Mouse (Mus musculus) R1 (cell line): ENCODE measurements at regions not wholly inside any gene's neighbourhood (a gene's known extent, or its start where the extent isn't known, plus 50 kb on each side); places are given as distances from the start of the nearest gene placed in this dataset.

Experiments
- DNase-seq: peaks from one replicate; pipeline ENCODE4 v3.0.0-alpha.2; 2018; ENCODE audit warnings: low read depth, low spot score

GRCm38 (mm10) chr7:121589088-121589605, 117.9 kb downstream of the Usp31 start:
- DNase-seq, result no peak

GRCm38 (mm10) chr7:121587713-121588112, 119.3 kb downstream of the Usp31 start:
- DNase-seq, result no peak

DNA sequence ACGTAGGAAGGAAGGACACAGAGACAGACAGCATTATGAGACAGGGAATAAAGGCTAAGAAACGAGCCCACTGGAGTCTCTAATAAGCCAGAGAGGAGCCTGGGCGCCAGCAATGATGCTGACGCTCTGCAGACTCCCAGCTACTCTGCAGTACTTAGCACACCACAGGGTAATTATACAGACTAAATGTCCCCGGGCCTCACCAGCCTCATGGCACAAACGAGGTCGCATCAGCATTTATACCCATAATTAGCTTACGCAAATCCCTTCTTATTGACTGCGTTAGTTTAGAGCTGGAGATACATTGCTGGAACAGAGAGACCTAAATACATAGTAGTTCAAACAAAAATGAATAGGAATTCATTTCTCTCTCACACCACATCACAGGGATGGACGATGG, 121.3 kb downstream of the Usp31 start:
- no peak for DNase-seq

DNA sequence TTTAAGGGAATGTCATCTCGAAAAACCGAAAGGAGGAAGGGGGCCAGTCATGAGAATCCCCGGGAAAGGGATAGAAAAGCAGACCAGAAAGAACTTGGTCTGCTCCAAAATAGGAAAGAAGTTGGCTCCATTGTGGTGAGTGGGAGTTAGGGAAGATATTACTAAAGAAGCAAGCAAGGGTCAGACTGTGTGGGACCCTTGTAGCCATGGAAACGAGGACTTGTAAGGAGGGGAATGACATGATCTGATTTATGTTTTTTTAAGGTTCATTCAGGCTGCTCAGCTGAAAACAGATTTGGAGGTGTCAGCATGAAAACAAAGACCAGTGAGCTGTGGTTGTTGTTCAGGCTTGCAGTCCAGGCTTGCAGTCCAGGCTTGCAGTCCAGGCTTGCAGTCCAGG, 127.6 kb downstream of the Usp31 start:
- DNase-seq, result no peak

DNA sequence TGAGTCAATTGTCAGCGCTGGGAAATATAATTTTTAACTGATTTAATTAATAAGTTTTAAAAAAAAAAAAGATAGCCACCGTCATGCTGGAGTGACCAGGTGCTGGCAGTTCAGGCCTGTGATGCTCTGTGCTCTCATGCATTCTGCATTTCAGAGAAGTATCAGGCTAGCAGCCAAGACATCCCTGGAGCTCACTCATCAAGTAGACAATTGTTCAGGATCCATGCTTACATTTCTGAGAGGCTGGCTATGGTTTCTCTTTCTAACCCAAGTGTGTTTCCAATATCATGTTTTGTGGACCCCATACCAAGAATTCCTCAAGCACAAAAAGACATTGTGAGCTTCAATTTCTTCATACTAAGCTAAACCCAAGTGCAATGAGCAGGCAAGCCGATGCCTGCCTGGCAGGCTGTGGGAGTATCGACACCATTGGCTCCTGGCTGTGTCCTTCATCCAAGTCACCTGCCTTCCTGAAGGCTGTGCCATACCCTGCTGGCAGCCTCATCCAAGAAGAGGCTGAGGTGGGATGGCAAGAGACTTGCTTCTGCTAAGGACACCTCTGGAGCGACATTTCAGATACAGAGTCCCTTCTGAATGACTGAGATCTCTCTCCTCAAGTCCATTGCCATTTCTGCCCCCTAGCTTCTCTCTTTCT, 134.2 kb downstream of the Usp31 start:
- DNase-seq, result no peak

DNA sequence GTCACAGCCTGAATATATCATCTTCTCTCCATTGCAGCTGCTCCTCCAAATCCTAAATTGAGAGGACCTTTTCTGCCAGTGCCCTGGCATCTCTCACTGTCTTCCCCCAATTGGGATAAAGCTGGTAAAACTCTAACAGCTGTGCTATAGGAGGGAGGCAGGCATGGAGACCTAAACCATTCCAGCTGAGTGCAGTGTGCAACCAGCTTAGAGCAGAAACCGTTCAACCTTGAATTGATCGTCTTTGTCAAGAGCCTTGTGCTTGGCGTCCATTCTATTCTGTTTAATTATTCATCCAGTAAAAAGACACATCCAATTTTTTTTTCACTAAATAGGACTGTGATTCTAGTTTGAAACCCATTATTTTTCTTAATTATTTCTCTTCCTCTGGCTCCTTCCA, 135.3 kb downstream of the Usp31 start:
- no peak for DNase-seq

DNA sequence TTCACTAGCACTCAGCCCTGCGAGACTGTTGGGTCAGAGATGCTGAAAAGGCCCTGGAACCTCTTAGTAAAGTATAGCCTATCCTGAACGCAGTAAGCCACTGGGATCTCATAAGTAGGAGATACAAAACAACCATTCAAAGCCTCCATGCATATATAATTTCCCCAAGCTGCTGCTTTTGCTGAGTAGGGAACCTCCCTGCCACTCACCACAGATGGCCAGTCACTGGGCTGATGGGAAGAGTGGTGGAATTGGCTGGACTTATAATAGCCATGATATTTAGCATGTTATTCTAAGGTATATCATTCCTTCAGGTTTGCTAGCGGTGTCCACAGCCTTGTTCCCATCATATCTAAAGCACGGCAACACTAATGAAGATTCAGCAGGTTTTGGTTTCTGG, 135.8 kb downstream of the Usp31 start:
- DNase-seq, result no peak

DNA sequence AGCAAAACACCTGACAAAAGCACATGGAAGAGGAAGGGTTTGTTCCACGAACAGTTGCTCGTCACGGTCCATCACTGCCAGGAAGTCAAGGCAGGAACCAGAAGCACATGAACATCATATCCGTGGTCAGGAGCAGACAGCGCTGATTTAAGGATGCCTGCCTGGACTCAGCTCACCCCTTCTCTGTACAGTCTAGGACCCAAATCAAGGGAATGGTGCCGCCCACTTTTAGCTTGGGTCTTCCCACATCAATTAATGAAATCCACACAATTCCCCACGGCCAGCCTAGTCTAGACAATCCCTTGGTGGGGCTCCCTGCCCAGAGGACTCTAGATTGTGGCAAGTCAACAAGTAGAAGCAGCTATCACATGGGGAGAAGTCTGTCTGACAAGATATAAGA, 137.8 kb downstream of the Usp31 start:
- DNase-seq, result no peak

GRCm38 (mm10) chr7:121568064-121568463, 139.0 kb downstream of the Usp31 start:
- no peak for DNase-seq

DNA sequence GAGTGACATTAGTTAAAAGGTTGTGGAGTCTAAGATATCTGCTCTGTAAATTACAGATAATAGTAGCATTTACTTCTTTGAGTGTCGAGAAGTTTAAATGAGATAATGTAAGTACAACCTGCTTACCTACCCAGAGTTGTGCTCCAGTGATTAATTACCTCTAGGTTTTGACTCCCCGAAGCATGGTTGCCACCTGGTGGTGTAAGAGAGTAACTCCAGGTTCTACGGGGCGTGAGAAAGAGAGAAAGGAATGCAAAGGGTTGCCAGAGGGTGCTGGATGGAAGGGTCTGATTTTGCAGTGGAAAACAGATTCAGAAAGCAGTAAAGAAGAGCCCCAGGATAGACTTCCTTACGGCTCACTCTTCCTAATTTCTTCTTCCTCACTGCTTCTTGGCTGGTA, 143.5 kb downstream of the Usp31 start:
- peak; percentile 67 for DNase-seq

DNA sequence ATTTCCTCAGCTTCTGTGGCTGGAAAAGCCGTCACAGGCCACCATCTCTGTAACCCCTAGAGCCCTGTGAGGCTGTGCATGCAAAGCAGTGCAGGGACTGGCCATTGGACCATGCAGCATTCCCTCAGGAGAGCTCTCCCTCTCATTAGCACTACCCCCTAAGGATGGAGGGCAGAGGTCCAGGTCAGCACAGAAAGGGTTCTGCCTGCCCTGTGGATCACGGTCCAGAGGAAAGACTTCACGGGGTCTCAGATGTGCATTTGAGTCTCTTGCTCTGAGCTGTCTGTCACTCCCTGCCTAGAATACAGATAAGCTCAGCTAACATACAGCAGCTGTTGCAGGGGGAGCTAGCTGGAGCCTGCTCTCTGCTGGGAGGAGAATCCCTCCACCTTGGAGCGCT, 151.6 kb downstream of the Usp31 start:
- DNase-seq, result no peak
